Mouse (Mus musculus) E14TG2a.4 (cell line): ENCODE data around the gene Gorasp1.

Source experiments
- H3K27me3 ChIP-seq: 2 replicates; pipeline ENCODE4 v1.6.1; 2014; ENCODE audit warnings: low read length, control low read depth; ENCODE audit not compliant: insufficient read depth
- H3K36me3 ChIP-seq: 2 replicates; pipeline ENCODE4 v1.6.1; 2014; ENCODE audit warnings: low read length, control low read depth; ENCODE audit not compliant: insufficient read depth
- H3K4me1 ChIP-seq: replicated peaks from 2 replicates; pipeline ENCODE4 v1.6.1; 2014; ENCODE audit warnings: low read depth, low read length, control low read depth
- H3K4me3 ChIP-seq: replicated peaks from 2 replicates; pipeline ENCODE4 v1.5.1; 2014; ENCODE audit warnings: mild to moderate bottlenecking, low read length
- H3K9me3 ChIP-seq: 2 replicates; pipeline ENCODE4 v1.6.1; 2014; ENCODE audit warnings: low read length, control low read depth
- CTCF ChIP-seq: conservative IDR thresholded peaks from 2 replicates; pipeline ENCODE4 v1.5.1; 2014; ENCODE audit warnings: low read length
- NANOG ChIP-seq: IDR thresholded peaks from 2 replicates; pipeline ENCODE4 v1.6.1; 2014; ENCODE audit warnings: borderline replicate concordance, low read length, mixed read lengths
- POU5F1 ChIP-seq: IDR thresholded peaks from 2 replicates; pipeline ENCODE4 v1.6.1; 2014; ENCODE audit warnings: low read length, borderline replicate concordance

Gorasp1 gene

GRCm38 (mm10) chr9:119981183-119982179 is 44.1 kb upstream of the Gorasp1 start:
- Histone ChIP-seq H3K4me1 (peaks cover 84% of the 10 kb centered on the region), H3K27me3 (no peaks in the 10 kb centered on the region), H3K4me3 (peak overlapping the region; percentile 91), H3K36me3 (peaks cover 24% of the 10 kb centered on the region), H3K9me3 (no peaks in the 10 kb centered on the region)
- TF ChIP-seq POU5F1 (no peak), NANOG (no peak), CTCF (no peak)

DNA sequence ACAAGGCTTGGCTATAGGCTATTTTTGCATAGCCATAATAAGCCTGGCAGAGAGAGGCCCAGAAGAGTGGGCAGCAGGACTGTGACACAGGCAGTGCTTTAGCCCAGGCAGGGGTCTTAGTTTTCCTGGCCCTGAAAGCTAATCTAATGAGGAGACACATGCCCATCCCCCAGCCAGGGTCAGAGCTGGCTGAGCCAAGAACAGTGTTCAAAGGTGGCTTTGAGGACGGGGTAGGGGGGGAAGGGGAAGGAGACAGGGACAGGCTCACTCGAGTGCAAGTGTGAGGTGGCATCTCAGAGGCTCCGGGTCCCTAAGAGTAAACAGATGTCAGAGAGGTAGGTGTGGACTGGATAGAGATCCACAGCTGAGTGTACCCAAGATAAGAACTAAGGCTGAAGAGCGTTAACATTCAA is 43.4 kb upstream of the Gorasp1 start:
- Histone ChIP-seq H3K36me3 (peaks cover 28% of the 10 kb centered on the region), H3K9me3 (no peaks in the 10 kb centered on the region), H3K4me3 (peak overlapping the region; percentile 91), H3K4me1 (peaks cover 83% of the 10 kb centered on the region), H3K27me3 (no peaks in the 10 kb centered on the region)
- TF ChIP-seq NANOG (no peak), POU5F1 (no peak), CTCF (no peak)

DNA sequence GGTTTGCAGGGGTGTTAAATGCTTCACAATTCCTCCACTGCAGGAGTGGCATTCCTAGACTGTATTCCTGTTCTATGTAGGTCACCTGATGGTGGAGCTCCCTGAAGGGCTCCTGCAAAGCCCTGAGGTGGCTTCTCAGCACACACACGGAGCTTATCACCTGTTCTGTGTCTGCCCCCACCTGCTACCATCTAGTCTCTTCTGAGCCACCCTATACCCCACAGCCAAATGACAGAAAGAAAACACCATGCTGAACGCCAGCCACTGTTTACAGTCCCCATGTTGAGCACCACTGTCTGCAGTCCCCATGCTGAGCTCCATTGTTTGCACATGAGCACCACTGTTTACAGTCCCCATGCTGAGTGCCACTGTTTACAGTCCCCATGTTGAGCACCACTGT is 42.4 kb upstream of the Gorasp1 start:
- H3K4me3 ChIP-seq: peak overlapping the region; percentile 29; the same call in 1 of the 2 replicates
- H3K9me3 ChIP-seq: no peaks in the 10 kb centered on the region
- peaks cover 83% of the 10 kb centered on the region for H3K4me1 ChIP-seq
- no peaks in the 10 kb centered on the region for H3K27me3 ChIP-seq
- TF ChIP-seq CTCF (no peak), POU5F1 (no peak), NANOG (no peak)
- H3K36me3 ChIP-seq: peaks cover 38% of the 10 kb centered on the region

GRCm38 (mm10) chr9:119978811-119979441 is 41.6 kb upstream of the Gorasp1 start:
- no peak for TF ChIP-seq NANOG
- TF ChIP-seq POU5F1: no peak
- TF ChIP-seq CTCF: no peak
- H3K36me3 ChIP-seq: peaks cover 38% of the 10 kb centered on the region
- H3K4me3 ChIP-seq: peak overlapping the region; percentile 68
- no peaks in the 10 kb centered on the region for H3K9me3 ChIP-seq
- H3K4me1 ChIP-seq: peaks cover 91% of the 10 kb centered on the region
- no peaks in the 10 kb centered on the region for H3K27me3 ChIP-seq

DNA sequence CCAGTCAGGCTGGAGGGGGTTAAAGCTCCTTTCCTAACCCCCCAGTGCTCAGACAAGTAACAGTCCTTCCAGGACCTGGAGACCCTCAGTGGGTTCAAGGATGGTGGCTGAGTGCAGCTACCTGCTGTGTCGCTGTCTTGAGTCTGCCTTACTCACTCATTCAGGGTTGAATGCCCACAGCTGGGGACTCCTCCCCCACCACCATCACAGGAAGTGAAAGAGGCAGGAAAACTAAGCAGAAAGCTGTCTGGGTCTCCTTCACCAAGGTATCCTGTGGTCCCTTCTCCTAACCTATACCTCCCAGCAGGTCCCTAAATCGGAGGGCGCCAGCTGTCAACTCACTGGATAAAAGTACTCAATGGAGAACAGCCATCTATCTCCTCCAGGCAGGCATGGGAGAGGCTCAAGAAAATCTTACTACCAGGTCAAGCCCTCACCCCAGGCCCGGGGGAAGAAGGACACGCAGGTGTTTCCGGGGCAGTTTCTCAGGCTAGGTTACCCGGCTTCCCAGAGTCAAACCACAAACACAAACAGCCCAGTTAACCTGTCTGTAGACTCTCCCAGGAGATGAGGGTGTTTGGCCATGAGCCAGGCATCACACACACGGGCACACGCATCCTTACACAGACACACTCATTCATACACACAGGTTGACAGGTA is 40.9 kb upstream of the Gorasp1 start:
- Histone ChIP-seq H3K36me3 (peaks cover 44% of the 10 kb centered on the region), H3K9me3 (no peaks in the 10 kb centered on the region), H3K4me3 (peak overlapping the region; percentile 68), H3K27me3 (no peaks in the 10 kb centered on the region), H3K4me1 (peaks cover 97% of the 10 kb centered on the region)
- TF ChIP-seq CTCF: no peak
- TF ChIP-seq NANOG: no peak
- no peak for TF ChIP-seq POU5F1

- TF ChIP-seq NANOG (no peak), CTCF (no peak), POU5F1 (no peak)
- Histone ChIP-seq H3K4me3 (peak overlapping the region; percentile 68), H3K36me3 (peaks cover 51% of the 10 kb centered on the region), H3K4me1 (peaks cover 98% of the 10 kb centered on the region), H3K27me3 (no peaks in the 10 kb centered on the region), H3K9me3 (no peaks in the 10 kb centered on the region)
Observed at GRCm38 (mm10) chr9:119977557-119978060, 40.2 kb upstream of the Gorasp1 start.

DNA sequence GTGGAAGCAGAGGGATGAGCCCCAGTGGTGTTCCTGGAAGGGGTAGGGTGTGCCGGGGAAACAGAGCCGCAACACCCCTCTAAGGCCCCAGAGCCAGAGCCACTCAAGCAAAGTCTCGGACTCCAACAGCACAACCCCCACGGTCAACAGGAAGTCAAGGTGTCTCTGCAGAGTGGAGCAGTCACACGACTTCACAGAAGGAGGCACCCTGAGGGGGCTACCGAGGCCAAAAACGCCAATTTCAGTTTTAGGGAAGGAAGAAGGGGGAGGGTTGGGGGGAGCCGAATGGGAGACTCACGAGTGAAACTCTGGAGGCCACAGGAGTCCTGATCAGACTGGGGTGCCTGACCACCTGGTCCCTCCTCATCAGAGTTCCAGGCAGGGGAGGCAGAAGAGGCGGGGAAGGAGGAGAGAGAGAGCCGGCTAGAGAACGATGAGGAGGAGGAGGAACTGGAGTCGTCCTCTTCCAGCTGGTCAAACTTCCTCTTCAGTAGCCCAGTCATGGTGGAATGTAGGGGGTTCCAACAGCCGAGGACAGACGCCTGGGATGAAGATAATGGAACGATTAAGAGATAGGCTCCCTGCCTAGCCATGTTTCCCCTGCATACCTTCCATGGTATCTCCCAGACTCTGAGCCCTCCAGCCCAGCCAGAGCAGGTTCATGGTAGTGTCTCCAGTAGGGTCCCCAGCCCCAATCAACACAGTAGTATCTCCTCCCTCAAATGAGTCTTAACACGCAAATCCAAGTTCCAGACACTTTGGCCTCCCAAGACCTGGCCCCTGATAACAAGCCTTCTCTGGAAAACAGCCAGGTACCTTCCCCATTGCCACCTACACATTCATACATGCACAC is 39.6 kb upstream of the Gorasp1 start:
- no peak for TF ChIP-seq POU5F1
- no peak; the same call in 1 of the 2 replicates for TF ChIP-seq NANOG
- no peak for TF ChIP-seq CTCF
- peaks cover 58% of the 10 kb centered on the region for H3K36me3 ChIP-seq
- H3K4me1 ChIP-seq: peaks cover 98% of the 10 kb centered on the region
- H3K4me3 ChIP-seq: peak overlapping the region; percentile 68
- no peaks in the 10 kb centered on the region for H3K9me3 ChIP-seq
- no peaks in the 10 kb centered on the region for H3K27me3 ChIP-seq
